Mouse (Mus musculus): Measurements from ENCODE around the gene Prg2.

The Prg2 gene

DNA sequence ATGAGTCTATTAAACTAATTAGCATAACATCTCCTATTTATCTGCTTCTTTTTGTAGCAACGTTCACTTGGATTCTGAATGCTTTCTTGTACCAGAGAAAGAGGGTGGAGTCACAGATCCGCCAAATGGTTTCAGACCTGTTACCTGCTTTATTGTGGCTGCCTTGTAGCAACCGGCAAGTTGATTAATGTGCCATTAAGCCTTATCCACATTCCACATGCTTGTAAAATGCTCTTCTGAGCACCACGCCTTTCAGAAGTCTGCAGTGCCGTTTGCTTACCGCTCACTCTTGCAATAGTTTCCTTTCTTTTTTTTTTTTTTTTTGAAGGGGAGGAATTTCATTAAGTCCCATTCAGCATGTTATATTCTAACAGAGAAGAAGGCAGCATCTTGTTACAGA lies 49.6 kb downstream of the Prg2 start:
- no peak for DNase-seq (ENCODE audit: low spot score in 2 of 2)

- DNase-seq (ENCODE audit: low spot score in 2 of 2), result no peak
These were observed 50.7 kb downstream of the Prg2 start for GRCm38 (mm10) chr2:85030989-85031388.

GRCm38 (mm10) chr2:85033121-85033520 lies 52.9 kb downstream of the Prg2 start:
- no peak for DNase-seq (ENCODE audit: low spot score in 2 of 2)

All from right cerebral cortex, postnatal 36 days (tissue).